ENCODE assay signal across 8 mouse cellular contexts in the genomic region with DNA sequence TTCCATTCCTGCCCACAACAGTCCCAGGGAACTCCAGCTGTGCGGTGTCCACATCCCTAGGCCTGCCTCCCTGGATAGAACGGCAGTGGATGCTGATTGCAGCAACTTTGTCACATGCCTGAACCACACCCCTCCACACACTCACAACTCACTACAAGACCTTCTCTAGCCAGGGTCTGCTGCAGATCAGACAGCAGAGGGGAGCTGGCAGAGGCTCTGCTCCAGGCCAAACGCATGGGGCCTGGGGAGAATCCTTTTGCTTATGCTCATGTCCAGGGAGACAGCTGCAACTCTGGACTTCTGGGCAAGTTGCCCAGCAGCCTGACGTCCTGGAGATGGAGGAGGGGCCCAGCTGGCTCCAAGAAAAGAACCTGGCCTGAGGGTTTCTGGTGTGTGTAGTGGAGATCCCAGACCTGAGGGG.
A peak's percentile ranks its signal among the peaks of the same experiment; 100 is the strongest.
DNase-seq lines count a peak whose midpoint lies in the region; ATAC-seq and TF ChIP-seq lines count a peak whose summit lies in the region.

No protein-coding gene starts in this region.

- no peaks in the 10 kb centered on the region for H3K27me3 ChIP-seq in embryonic facial prominence, embryonic 11.5 days (ENCODE audit: control insufficient read depth, insufficient read depth, low read length)
- H3K27me3 ChIP-seq in kidney, adult 2 months (replicated peaks; ENCODE audit: control insufficient read depth, insufficient read depth, low read length): no peaks in the 10 kb centered on the region
- no peaks in the 10 kb centered on the region for H3K27me3 ChIP-seq in lung, embryonic 14.5 days (ENCODE audit: insufficient read depth, low read length)

- ATAC-seq in frontal cortex, adult (ENCODE audit: low TSS enrichment): peak; percentile 25; the same call in 1 of the 2 replicates
- peak; percentile 44; the same call in 1 of the 2 replicates for ATAC-seq in embryonic facial prominence, embryonic 11.5 days (replicated peaks; ENCODE audit: insufficient number of reproducible peaks, low FRiP score, low TSS enrichment, low read depth)
- ATAC-seq in lung, embryonic 14.5 days (ENCODE audit: insufficient read depth): peak; percentile 98

- H3K4me1 ChIP-seq in embryonic facial prominence, embryonic 11.5 days (ENCODE audit: control insufficient read depth, insufficient read depth, low read length): no peaks in the 10 kb centered on the region; the same call in 1 of the 2 replicates
- 0 out of 2 replicates have a peak, but pooled peaks cover 4% of the 10 kb centered on the region for H3K4me1 ChIP-seq in kidney, adult 2 months (ENCODE audit: control insufficient read depth, insufficient read depth, low read length)
- peaks cover 31% of the 10 kb centered on the region for H3K4me1 ChIP-seq in lung, embryonic 14.5 days (ENCODE audit: insufficient read depth)

- no peak overlapping the region for H3K9ac ChIP-seq in embryonic facial prominence, embryonic 11.5 days (replicated peaks; ENCODE audit: low read length)
- no peak overlapping the region for H3K9ac ChIP-seq in lung, embryonic 14.5 days

- TF ChIP-seq CTCF in kidney, adult 2 months (conservative IDR thresholded peaks at IDR 0.05; ENCODE audit: insufficient read depth, insufficient read length, low read depth, low read length): no peak
- no peak for TF ChIP-seq CTCF in lung, embryonic 14.5 days (IDR thresholded peaks at IDR 0.05; ENCODE audit: low read depth)

- DNase-seq in frontal cortex, postnatal 25 days (ENCODE audit: low spot score in 2 of 2): no peak
- peak; percentile 20 for DNase-seq in embryonic facial prominence, embryonic 11.5 days (ENCODE audit: low spot score)
- DNase-seq in heart, adult 9 months (ENCODE audit: low spot score in 2 of 2): peak; percentile 82 to 85
- peak; percentile 80 for DNase-seq in kidney, adult 2 months
- peak; percentile 98 for DNase-seq in lung, embryonic 14.5 days
- peak; percentile 34 for DNase-seq in retina, postnatal 7 days (ENCODE audit: low read depth, low spot score)
- no peak for DNase-seq in thymus, postnatal 0 days (ENCODE audit: low spot score)

- H3K4me3 ChIP-seq in embryonic facial prominence, embryonic 11.5 days (ENCODE audit: low read depth, low read length): no peak overlapping the region
- no peak overlapping the region for H3K4me3 ChIP-seq in kidney, adult 2 months (ENCODE audit: insufficient read depth, low read depth, low read length)
- no peak overlapping the region for H3K4me3 ChIP-seq in lung, embryonic 14.5 days (ENCODE audit: low read depth, low read length)

- H3K4me2 ChIP-seq in embryonic facial prominence, embryonic 11.5 days (ENCODE audit: low read depth, low read length): no peak overlapping the region
- no peak overlapping the region for H3K4me2 ChIP-seq in lung, embryonic 14.5 days

- no peaks in the 10 kb centered on the region for H3K36me3 ChIP-seq in embryonic facial prominence, embryonic 11.5 days (replicated peaks; ENCODE audit: control insufficient read depth, insufficient read depth, low read depth, low read length)
- H3K36me3 ChIP-seq in kidney, adult 2 months (ENCODE audit: control insufficient read depth, insufficient read depth, low read length): no peaks in the 10 kb centered on the region
- no peaks in the 10 kb centered on the region for H3K36me3 ChIP-seq in lung, embryonic 14.5 days (ENCODE audit: insufficient read depth)

- TF ChIP-seq POLR2A in kidney, adult 2 months (IDR thresholded peaks at IDR 0.05; ENCODE audit: low read depth, low read length): no peak

- H3K9me3 ChIP-seq in embryonic facial prominence, embryonic 11.5 days (replicated peaks; ENCODE audit: control insufficient read depth, low read length): no peaks in the 10 kb centered on the region
- H3K9me3 ChIP-seq in lung, embryonic 14.5 days (ENCODE audit: low read depth, low read length): no peaks in the 10 kb centered on the region

- 51% methylated on average over 4 of the region's 4 CpGs for WGBS in embryonic facial prominence, embryonic 11.5 days
- 24% methylated on average over 4 of the region's 4 CpGs for WGBS in kidney, adult 2 months
- WGBS in lung, embryonic 14.5 days: 21% methylated on average over 4 of the region's 4 CpGs

- H3K27ac ChIP-seq in embryonic facial prominence, embryonic 11.5 days (replicated peaks; ENCODE audit: low read depth, low read length): no peak overlapping the region
- no peak overlapping the region for H3K27ac ChIP-seq in kidney, adult 2 months (ENCODE audit: insufficient read depth, low read depth, low read length)
- peak overlapping the region; percentile 88 for H3K27ac ChIP-seq in lung, embryonic 14.5 days (ENCODE audit: low read depth)

Comparison
In these comparisons a context has a peak if more than half of its experiments do, and no peak if none do; other contexts are left out.
1. ATAC-seq: peak in every context shown above with its lines; median percentile 98 in lung, embryonic 14.5 days; 44 in embryonic facial prominence, embryonic 11.5 days; 25 in frontal cortex, adult.
2. DNase-seq: peak in embryonic facial prominence, embryonic 11.5 days (single experiment), heart, adult 9 months (2 of 2), kidney, adult 2 months (single experiment), lung, embryonic 14.5 days (single experiment) and retina, postnatal 7 days (single experiment); none in frontal cortex, postnatal 25 days (0 of 2) and thymus, postnatal 0 days (single experiment).